Mouse (Mus musculus) adipocyte (in vitro differentiated cells): ENCODE measurements around the gene Ndufa3.
"Not testable (repeated sequence)": the region's sequence is repeated elsewhere in the genome, so short reads cannot be mapped to it uniquely, and the experiment has no call there.

ENCODE experiments used
- DNase-seq: peaks from one replicate; pipeline ENCODE4 v3.0.0-alpha.2; 2016; ENCODE audit warnings: low spot score

Gene Ndufa3

GRCm38 (mm10) chr7:3617242-3617995 is at the start of gene Ndufa3:
Gene Ndufa3, plus strand, starts transcription at chr7:3617373.
- DNase-seq: peak; percentile 87

- DNase-seq: no peak
These were observed 47.4 kb upstream of the Ndufa3 start for GRCm38 (mm10) chr7:3569725-3570124.

- not testable (repeated sequence) for DNase-seq
These were observed 46.6 kb upstream of the Ndufa3 start for GRCm38 (mm10) chr7:3570580-3570979.

- no peak for DNase-seq
These were observed 45.3 kb upstream of the Ndufa3 start for GRCm38 (mm10) chr7:3571847-3572246.

GRCm38 (mm10) chr7:3574216-3574615 is 43.0 kb upstream of the Ndufa3 start:
- no peak for DNase-seq

GRCm38 (mm10) chr7:3576354-3577124 is 40.6 kb upstream of the Ndufa3 start:
- no peak for DNase-seq

GRCm38 (mm10) chr7:3578196-3578595 is 39.0 kb upstream of the Ndufa3 start:
- DNase-seq: no peak

DNA sequence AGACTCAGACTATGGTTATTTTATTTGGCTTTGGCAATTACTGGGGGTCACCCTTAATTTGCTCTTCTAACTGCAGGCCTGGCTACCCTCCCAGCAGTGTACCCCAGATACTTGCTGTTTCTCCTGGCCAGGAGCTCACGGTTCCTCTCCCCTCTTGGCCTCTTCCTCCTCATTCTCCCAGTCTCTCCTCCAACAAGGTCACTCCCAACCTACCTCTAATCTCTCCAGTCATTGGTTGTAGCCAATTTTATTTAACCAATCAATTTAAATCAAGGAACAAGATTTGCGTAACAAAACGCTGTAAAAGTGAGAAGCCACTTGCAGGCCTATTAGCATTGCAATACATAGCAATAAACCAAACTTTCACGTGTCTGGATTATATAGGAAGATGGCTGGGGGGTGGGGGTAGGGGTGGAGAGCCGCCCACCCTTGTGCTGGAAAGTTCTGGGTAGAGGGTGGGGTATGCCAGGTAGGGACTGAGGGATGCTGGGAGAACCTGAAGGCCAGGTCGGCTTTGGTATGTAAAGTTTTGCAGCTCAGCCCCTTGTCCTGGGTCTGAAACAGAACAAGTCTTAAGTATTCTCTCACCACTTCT is 38.1 kb upstream of the Ndufa3 start:
- no peak for DNase-seq

DNA sequence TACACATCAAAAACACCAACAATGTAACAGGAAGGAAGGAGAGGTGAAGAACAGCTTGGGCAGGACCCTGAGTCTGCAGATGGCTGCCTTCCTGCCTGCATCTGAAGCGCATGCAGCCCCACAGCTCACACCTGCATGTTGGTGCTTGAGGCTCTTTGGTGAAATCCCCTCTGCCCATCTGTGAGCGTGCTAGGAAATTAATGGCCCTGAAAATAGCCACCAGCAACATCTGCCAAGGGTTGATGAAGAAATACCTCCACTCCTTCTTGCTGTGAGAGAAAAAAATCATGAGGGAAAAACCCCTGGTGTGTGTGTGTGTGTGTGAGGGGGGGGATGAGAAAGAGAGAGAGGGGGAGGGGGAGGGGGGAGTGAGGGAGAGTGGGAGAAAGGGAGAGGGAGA is 37.1 kb upstream of the Ndufa3 start:
- DNase-seq: no peak

DNA sequence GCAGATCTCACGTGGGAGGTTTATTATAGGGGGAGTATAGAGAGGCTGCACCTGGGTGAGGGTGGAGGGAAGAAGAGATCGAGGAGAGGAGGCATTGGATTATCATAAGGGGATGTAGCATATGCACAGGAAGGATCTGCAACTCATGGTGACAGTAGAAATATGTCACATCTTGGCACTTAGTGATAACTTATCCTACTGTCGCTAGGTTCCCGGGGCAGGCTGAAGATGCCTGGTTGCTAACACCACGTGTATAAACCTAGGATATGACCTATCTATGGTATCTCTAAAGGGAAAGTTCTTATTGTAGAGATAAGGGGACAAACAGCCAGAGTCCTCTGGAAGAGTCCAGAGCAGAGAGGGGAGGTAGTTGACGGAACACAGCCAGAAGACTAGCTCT is 31.4 kb upstream of the Ndufa3 start:
- DNase-seq: no peak

- DNase-seq: no peak
These were observed 30.9 kb upstream of the Ndufa3 start for GRCm38 (mm10) chr7:3586255-3586654.

DNA sequence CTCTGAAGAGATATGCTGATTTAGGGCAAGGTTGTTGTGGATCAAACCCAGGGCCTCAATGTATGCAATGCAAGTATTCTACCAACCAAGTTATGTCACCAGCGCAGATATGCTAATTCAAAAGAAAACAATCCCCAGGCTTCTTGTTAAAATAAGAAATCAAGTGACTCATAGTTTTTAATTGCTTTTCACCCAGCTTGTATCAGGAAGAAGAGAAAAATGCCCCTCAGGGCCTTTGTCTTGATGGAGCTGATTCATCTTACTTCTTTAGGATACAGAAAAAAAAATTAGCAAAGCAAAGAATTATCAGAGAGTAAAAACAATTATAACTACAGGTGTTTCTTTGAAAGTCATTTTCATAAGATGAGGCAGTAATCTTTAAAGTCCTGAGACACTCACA is 29.9 kb upstream of the Ndufa3 start:
- no peak for DNase-seq

DNA sequence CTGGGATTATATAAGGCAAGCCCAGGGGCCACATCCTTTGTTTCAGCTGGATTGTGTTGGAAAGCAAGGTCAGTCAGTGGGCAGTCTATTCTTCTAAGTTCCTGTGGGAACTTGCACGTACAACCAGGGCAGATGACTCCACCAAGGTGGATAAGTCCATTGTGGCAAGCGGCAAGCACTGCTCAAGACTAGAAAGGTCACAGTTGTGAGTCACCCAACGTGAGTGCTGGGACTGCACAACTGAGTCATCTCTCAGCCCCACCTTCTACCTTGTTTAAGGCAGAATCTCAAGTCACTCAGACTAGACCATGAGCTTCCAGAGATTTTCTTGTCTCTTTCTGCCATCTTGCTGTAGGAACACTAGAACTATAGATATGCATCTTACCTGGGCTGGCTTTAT is 26.6 kb upstream of the Ndufa3 start:
- no peak for DNase-seq

GRCm38 (mm10) chr7:3591534-3591933 is 25.6 kb upstream of the Ndufa3 start:
- no peak for DNase-seq

DNA sequence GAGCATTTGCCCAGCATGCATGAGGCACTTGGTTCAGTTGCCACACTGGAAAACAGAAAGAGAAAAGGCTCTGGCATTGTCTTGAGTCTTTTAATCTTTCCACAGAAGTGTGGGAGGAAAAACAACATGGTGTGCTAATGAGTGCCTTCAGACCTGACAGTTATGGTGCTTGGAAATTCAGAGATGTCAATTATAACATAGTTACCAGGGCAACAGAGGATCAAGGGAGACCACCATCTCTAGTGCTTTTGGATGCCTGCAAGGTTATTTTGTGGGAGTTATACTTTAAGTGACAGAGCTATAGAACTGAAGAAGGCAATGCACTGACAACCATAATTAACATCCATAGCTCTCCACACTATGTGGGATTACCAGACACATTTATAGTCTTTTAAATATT is 23.3 kb upstream of the Ndufa3 start:
- no peak for DNase-seq

GRCm38 (mm10) chr7:3594686-3595085 is 22.5 kb upstream of the Ndufa3 start:
- DNase-seq: no peak

GRCm38 (mm10) chr7:3595146-3595545 is 22.0 kb upstream of the Ndufa3 start:
- no peak for DNase-seq

- DNase-seq: not testable (repeated sequence)
These were observed 19.4 kb upstream of the Ndufa3 start for GRCm38 (mm10) chr7:3597755-3598154.

DNA sequence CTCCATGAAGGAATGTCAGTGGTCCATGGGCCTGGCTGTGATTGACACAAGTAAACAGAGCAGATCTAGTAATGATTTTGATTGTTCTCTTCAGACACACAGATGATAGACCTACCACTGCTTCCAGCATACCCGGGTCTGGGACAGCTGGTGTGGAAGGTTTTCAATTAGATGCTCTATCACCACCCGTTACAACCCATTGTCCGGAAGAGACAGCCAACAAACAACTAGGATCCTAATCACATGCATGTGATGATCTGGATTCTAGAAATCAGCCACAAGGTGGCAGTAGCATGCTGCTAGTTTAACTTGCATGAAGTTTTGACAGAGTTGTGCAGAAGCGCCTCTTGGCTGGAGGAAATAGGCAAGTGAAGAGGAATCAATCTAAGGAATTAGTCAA is 16.1 kb upstream of the Ndufa3 start:
- peak; percentile 86 for DNase-seq

GRCm38 (mm10) chr7:3606798-3607197 is 10.4 kb upstream of the Ndufa3 start:
- DNase-seq: peak; percentile 39

GRCm38 (mm10) chr7:3607391-3607790 is 9.8 kb upstream of the Ndufa3 start:
- DNase-seq: no peak

DNA sequence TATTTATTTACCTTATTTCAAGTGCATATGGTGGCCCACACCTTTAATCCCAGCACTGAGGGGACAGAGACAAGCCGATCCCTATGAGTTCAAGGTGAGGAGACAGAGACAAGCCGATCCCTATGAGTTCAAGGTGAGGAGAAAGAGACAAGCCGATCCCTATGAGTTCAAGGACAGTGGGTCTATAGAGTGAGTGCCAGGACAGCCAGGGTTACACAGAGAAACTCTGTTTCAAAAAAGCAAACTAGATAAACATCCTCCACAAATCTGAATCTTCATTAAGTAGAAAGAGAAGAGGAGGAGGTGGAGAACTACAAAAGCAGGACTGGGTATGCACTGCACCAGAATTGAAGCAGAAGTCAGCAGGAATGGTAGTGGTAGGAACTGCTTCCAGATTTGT is 8.5 kb upstream of the Ndufa3 start:
- no peak for DNase-seq

DNA sequence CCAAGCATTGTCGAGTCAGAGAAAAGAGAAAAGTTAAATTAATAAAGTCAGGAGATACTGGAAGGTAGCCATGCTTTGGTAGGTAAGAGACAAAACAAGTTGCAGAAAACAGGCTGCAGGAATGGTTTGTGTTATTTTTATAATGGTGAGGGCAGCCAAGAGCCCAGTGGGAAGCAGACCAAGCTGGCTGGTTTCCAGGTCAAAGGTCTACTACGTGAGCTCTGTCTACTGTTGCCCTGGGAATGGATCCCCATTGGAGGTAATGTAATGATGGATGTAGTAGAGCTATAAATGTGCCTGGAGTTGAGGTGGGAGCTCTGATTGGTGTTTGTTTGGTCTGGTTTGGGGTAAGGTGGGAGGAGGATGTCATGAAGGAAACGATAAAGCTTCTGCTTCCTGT is 8.1 kb upstream of the Ndufa3 start:
- peak; percentile 80 for DNase-seq
